Mouse (Mus musculus): ENCODE results near the gene Ubap2l.

Ubap2l gene

GRCm38 (mm10) chr3:89968509-89968908, 83.9 kb downstream of the Ubap2l start:
- DNase-seq (ENCODE audit: low spot score in 2 of 2): no peak

- DNase-seq (ENCODE audit: low spot score in 2 of 2): no peak
These were observed 85.5 kb downstream of the Ubap2l start for GRCm38 (mm10) chr3:89966946-89967345.

- no peak for DNase-seq (ENCODE audit: low spot score in 2 of 2)
These were observed 86.5 kb downstream of the Ubap2l start for GRCm38 (mm10) chr3:89965972-89966371.

- no peak for DNase-seq (ENCODE audit: low spot score in 2 of 2)
These were observed 86.9 kb downstream of the Ubap2l start for GRCm38 (mm10) chr3:89965557-89965956.

GRCm38 (mm10) chr3:89963926-89964739, 88.3 kb downstream of the Ubap2l start:
- no peak for DNase-seq (ENCODE audit: low spot score in 2 of 2)

- peak in 1 of 2 experiments; percentile 24 for DNase-seq (ENCODE audit: low spot score in 2 of 2)
These were observed 89.1 kb downstream of the Ubap2l start, which contains the start of gene Atp8b2 for GRCm38 (mm10) chr3:89963221-89963763. TSS of gene Atp8b2 (minus strand) at chr3:89963508.

- no peak for DNase-seq (ENCODE audit: low spot score in 2 of 2)
These were observed 89.6 kb downstream of the Ubap2l start for GRCm38 (mm10) chr3:89962751-89963220.

GRCm38 (mm10) chr3:89962059-89962750, 90.2 kb downstream of the Ubap2l start:
- DNase-seq (ENCODE audit: low spot score in 2 of 2): no peak

GRCm38 (mm10) chr3:89961436-89961835, 91.0 kb downstream of the Ubap2l start:
- no peak for DNase-seq (ENCODE audit: low spot score in 2 of 2)

GRCm38 (mm10) chr3:89960469-89960868, 92.0 kb downstream of the Ubap2l start:
- DNase-seq (ENCODE audit: low spot score in 2 of 2): peak; percentile 86 to 87

GRCm38 (mm10) chr3:89959435-89959834, 93.0 kb downstream of the Ubap2l start:
- no peak for DNase-seq (ENCODE audit: low spot score in 2 of 2)

GRCm38 (mm10) chr3:89957880-89958279, 94.5 kb downstream of the Ubap2l start:
- DNase-seq (ENCODE audit: low spot score in 2 of 2): no peak

GRCm38 (mm10) chr3:89956177-89956971, 96.1 kb downstream of the Ubap2l start:
- DNase-seq (ENCODE audit: low spot score in 2 of 2): no peak

GRCm38 (mm10) chr3:89953420-89953819, 99.0 kb downstream of the Ubap2l start:
- peak; percentile 51 to 62 for DNase-seq (ENCODE audit: low spot score in 2 of 2)
